Mouse (Mus musculus): ENCODE measurements at regions not wholly inside any gene's neighbourhood (a gene's known extent, or its start where the extent isn't known, plus 50 kb on each side); places are given as distances from the start of the nearest gene placed in this dataset.
"Not testable (repeated sequence)": the region's sequence is repeated elsewhere in the genome, so short reads cannot be mapped to it uniquely, and the experiment has no call there.

- TF ChIP-seq POLR2A (IDR thresholded peaks at IDR 0.05; ENCODE audit: borderline replicate concordance, insufficient read depth, low read length); CTCF (IDR thresholded peaks at IDR 0.05; ENCODE audit: borderline replicate concordance, insufficient read depth, low read depth, low read length): not testable (repeated sequence)
These were observed 586.3 kb upstream of the Olfr1507 start for GRCm38 (mm10) chr14:53081853-53082252.

Measured in cerebellum, adult 2 months (tissue).